Mouse (Mus musculus): ENCODE data around the gene Adat3.

The Adat3 gene

DNA sequence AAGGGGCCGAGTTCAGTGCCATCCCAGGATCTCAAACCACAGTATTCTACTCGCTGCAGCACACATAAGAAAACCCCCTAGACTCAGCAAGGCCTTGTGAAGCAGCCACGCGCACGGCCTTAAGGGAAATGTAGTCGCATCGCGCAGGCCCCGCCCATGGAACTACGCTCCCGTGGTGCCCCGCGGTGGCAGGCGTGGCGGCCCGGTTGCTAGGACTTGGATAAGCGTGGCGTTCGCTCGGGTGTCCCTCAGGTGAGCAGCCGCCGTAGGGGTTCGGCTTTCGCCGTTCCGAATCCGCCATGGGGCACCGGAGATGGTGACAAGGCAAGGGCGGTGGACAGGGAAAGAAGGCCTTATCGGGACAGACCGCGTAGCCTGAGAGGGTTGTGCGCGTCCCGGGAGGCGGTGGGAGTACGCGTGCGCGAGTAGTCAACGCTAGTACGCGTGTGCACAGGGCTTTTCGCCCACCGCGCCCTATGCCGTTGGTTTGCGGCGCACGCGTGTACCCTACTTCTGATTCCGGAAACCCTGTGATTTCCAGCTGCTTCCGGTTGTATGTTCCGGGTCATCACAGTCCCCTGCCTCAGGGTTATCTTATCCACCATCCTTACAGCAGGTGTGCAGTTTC is at the start of gene Adat3, which contains the start of gene Scamp4:
Gene Adat3 (plus strand): TSS at position 183 of the 628 bp plus-strand sequence.
Gene Scamp4 (plus strand): TSS at position 175 of the 628 bp plus-strand sequence.
- peak; percentile 99 for DNase-seq

DNA sequence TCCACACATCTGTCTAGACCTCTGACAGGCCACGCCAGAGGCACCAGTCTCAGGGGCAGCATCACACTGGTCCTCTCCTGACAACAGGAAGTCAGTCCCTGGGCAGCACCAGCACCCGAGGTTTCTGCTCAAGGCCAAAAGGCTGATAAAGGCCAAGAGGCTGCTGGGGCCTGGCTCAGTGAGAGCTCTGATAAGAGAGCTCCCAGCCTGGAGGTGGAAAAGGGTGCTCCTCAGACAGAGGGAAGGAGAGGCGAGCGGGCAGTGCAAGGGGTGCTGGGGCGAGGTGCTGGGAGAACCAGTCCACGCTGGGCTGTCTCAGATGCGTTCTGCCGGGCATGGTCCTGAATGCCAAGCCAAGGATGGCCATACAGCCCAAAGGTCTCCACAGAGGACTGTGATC is 49.1 kb upstream of the Adat3 start:
- no peak for DNase-seq

DNA sequence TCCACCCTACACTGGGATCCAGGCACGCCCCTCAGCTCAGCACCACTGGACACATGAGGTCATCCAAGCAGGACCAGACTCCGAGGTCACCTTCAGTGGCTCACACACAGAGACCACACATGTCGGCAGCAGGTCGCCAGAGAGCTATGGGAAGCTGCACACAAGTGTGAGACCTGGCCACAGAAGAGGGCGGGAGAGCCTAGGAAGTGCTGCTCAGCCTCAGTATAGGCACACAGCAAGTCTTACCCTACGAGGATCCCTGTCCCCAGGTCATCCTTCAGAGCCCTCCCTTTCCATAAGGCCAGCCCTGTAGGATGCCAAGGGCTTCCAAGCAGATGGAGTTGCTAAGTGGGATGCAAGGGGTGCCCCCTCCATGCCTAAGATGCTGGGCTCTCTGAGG is 48.7 kb upstream of the Adat3 start:
- no peak for DNase-seq

DNA sequence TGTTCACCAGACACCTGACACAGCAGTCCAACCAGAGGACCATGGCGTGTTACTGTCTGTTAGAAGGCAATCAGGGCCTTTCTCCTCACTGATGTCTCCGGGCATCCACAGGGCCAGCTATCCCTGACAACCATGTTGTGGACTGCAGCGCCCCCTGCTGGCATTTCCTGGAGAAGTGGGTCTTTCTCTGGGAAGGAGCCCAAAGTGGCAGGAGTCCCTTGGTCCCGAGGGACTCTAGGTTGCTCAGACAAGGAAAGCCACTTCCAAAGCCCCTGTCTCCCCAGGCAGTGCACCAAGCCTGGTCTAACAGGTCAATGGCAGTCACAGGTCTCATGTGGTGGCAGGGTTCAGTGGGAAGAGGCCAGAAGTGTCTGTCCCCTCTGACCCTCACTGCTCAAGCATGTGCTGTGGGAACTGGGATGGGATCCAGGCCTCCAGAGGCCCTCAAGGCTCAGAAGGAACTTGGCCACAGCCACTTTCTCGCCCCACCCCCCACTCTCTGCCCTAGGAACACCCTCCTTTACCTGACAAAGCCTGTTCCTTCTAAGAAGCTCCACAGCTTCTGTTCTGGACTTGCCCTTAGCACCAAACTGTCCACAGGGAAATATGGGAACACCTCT is 45.2 kb upstream of the Adat3 start:
- DNase-seq: peak; percentile 79

GRCm38 (mm10) chr10:80559431-80559830 is 43.2 kb upstream of the Adat3 start:
- no peak for DNase-seq

DNA sequence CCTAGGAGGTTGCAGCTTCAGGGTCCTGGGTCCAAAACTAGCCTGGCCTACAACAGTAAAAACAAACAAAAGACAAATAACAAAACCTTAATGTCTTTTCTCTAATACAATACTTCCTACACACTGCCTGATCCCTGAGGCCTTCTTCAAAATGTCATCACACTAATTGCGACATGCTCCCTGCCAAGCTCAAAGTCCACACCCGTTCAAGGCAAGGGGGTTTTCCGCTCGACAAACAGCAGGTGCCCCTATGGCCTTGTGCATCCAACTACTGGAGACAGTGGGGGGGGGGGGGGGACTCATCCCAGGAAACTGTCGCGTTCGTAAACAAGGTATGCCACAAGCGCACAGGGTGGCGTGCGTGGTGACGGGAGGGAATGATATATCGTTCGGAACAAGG is 42.1 kb upstream of the Adat3 start:
- no peak for DNase-seq

DNA sequence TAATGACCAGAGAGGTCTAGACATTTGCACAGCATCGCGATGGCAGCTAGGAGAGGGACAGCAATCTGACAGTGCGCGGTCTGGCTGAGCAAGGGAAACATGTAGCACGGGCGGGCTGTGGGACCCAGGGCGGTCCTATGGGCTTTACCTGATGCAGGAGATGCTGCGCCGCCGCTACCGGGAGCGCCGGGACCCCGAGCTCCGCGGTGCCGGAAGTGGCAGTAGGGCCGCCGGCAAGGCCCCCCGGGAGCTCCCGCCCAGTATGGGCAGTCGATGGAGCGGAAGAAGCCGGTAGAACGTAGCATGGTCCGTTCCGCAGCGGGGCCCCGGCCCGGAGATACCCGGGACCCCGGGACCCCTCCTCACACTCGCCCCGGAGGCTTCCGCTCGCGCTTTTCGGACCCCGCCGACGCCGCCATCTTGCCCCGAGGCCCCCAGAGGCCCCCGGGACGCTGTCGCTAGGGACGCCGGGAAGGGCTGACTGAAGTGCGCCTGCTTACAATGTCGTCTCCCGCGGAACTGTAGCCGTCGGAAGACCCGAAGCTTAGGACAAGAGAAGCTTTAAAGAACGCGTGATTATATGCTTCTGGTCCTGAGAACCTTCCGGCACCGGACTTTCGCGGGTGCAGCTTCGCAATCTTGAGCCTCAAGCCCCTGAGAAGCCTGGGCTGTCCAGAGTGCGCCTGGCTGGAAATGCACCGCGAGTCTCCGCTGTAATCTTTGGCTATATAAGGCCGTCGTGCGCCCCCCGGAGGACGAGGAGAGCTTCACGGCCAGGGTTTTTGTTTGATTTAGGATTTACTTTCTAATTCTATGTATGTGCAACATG is 41.4 kb upstream of the Adat3 start, which contains the start of gene Rexo1:
Gene Rexo1 (minus strand): TSS at position 445 of the 829 bp plus-strand sequence.
- DNase-seq: peak; percentile 97

- peak; percentile 85 for DNase-seq
Measured at GRCm38 (mm10) chr10:80566375-80567092, 36.1 kb upstream of the Adat3 start.

DNA sequence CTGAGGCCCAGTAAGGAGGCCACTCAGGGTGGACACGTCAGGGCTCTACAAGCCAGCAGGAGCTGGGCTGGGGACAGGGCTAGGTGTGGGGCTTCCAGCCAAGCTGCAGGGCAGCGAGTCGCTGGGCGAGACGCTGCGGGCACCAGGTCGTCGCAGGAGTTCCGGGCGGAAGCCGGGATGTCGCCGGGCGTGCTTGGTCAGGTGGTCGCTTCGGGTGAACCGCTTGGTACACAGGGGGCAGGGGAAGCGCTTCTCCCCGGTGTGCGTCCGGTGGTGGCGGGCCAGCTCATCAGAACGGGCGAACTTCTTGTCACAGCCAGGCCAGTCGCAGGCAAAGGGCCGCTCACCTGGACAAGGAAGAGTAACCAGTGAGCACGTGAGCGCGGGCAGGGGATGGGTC is 33.8 kb upstream of the Adat3 start:
- no peak for DNase-seq

- peak; percentile 73 for DNase-seq
Measured at GRCm38 (mm10) chr10:80569664-80570066, 33.0 kb upstream of the Adat3 start.

DNA sequence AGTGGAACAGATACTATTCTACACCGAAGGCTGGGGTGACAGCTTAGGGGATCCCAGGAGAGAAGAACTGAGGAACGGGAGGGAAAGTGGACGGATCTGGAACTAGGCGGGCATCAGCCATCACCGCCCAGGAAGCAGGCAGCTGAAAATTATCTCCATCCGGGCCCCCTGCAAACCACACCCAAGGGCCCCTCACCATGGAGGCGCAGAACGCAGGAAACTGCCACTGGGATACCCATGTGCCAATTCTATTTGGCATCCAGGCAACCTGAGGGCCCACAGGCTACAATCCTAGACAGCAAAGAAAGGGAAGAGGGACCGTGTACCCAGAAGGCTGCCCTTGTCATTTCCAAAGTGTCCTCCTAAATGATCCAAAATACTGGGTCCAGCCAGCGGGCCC is 32.3 kb upstream of the Adat3 start:
- DNase-seq: no peak

DNA sequence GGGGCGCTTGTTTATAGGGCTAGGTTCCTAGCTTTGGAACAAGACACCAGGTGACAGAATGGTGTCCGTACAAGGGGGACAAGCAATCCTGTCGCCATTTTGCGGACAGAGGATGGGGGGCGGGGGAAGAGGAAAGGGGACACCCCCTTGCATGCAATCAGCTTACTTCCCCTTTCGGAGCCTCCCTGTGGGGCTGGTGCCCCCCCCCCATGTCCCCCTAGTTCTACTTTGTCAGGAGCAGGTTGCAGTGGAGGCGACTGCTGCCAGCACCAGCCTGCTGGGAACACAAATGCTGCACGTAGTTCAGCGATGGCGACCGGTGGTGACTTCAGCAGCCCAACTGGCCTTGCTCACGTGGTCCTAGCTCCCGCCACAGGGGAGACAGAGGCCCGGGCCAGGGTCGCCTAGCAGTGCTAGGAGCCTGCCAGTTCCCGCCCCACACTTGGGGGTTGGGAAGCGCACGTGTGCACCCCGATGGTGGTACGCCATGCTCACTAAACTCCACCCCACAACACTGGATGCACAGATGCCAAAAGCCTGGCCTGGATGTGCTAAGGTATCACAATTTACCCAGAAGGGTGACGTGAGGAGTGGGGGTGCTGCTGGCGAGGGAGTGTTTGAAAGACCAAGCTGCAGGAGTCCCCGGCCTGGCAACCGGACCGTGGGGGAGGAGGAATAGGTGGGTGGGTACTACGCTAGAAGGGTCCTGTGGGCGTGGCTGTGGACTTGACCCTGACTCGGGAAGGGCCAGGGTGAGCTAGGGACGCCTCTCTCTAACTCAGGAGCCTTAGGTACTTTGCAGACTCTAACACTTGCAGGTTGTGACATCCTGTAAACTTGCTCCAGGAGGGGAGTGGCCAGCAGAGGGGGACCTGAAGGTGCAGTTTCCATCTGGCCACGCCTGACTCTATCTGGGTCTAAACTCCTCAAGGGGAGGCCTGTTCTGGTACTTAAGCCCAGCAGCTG is 31.5 kb upstream of the Adat3 start:
- DNase-seq: peak; percentile 67

GRCm38 (mm10) chr10:80572477-80572876 is 30.2 kb upstream of the Adat3 start:
- DNase-seq: no peak

DNA sequence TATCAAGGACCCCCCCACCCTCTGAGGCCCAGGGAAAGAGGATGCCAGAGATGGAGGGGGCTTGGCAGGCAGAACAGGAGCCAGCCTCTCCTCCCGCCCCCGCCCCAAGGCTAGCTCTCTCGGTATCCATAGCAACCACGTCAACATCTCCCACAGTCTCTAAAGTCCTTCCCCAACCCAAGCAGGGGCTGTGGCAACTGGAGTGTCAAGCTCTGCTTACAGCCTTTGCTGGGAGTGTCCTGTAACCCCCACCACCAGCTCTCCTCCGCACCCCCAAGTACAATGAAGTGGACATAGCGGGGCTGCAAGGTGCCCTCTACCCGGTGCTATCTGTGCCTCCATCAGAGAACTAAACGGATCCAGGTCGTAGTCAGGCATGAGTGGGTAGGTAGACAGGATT is 28.7 kb upstream of the Adat3 start:
- DNase-seq: no peak

- no peak for DNase-seq
Measured at GRCm38 (mm10) chr10:80574896-80575295, 27.8 kb upstream of the Adat3 start.

- DNase-seq: no peak
Measured at GRCm38 (mm10) chr10:80575925-80576324, 26.8 kb upstream of the Adat3 start.

- DNase-seq: peak; percentile 69
Measured at GRCm38 (mm10) chr10:80576351-80577194, 26.1 kb upstream of the Adat3 start.

DNA sequence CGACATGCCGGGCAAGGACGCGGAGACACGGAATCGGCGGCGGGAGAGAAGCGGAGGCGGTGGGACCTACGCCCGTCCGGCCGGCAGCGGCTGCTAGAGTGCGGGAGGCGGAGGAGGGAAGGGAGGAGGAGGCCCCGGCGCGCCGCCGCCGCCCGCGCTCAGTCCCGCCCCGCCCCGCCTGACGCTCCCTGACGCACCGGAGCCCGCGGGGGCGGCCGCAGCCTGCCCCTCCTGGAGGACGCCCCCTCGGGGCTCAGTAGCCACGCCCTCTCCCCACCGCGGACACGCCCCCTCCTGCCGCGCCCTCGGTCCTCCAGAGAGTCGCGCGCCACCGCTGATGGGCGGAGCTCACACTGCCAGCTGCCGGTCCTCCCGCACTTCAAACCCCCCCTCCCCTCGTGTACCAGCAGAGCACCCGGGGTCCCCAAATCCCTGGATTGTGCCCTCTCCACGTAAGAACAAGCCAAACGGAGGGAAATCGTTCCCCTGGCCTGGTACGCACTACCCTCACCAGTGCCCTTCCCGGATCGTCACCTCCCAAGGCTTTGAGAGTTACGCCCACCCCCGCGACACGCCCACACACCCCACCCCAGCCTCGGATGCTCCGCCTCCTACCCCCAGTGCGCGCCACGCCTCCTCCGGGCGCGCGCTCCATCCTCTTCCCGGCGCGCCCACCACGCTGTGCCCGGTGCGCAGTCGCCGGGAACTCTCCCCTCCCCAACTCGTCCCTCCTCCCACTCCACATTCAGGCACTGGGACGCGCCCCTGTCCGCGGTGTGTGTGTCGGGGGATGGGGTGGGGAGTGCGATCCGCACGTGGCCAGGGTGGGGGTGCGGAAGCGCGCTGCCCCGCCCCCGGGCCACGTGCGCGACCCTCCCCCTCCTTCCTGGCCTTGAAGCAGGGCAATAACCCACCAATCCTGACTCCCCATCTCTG is 25.2 kb upstream of the Adat3 start, which contains the start of gene Klf16:
Gene Klf16 (minus strand): TSS at position 127 of the 936 bp plus-strand sequence.
- peak; percentile 95 for DNase-seq

DNA sequence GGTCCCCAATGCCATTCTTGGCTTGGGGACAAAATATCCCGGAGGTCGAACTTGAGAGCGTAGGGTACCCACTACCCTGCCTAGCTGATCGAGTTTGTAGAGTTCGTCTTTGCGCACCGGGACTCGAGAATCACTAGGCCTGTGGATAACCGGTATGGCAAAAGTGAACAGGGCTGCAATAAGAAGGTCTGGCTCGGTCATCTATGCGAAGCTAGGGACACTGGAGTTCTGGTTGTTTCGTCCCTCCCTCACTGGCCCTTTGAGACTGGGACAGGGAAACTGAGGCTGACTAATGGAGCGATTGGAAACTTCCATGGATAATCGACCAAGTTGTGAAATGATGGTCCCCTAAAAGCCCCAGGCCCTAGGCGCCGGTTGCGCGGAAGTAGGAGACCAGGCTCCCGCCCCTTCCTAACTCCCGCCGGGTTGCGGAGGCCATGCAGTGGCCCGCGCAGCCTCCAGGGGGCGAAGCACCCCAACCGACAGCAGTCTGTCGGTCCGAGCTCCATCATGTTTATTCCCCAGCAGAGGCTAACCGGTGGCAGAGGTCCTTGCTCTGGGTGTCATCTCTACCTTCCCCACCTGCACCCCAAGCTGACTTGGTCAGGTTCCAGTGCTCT is 24.4 kb upstream of the Adat3 start:
- peak; percentile 89 for DNase-seq

Measured in embryo, embryonic 11 days (tissue).